Mouse (Mus musculus) CD4-positive helper T cell, adult 2 months (primary cell): ENCODE results near the gene Pdgfc.
"Not testable (repeated sequence)": the region's sequence is repeated elsewhere in the genome, so short reads cannot be mapped to it uniquely, and the experiment has no call there.

Experiments
- DNase-seq: peaks from one replicate; pipeline ENCODE4 v3.0.0-alpha.2; 2012; ENCODE audit warnings: low read depth, missing footprints, low spot score

Pdgfc gene

GRCm38 (mm10) chr3:81045344-81046050 lies 9.3 kb downstream of the Pdgfc start:
- DNase-seq: no peak

GRCm38 (mm10) chr3:81046652-81047607 lies 10.7 kb downstream of the Pdgfc start:
- DNase-seq: no peak

DNA sequence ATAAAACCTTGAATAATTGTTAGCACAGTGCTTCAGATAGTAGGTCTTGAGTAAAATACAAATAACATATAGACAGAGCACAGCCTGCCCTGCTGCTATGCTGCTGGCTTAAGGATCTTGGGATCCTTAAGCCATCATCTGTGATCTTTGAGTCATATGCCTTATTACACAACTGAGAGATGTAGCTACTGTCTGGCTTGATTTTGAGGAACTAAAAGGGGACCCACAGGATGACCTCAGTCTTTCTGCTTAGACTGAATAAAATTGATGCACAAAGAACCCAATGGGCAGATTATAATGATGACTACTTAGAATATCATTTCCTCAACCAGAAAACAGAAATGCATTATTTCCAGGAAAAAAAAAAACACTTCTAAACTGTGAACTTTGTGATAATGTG lies 15.3 kb downstream of the Pdgfc start:
- DNase-seq: no peak

DNA sequence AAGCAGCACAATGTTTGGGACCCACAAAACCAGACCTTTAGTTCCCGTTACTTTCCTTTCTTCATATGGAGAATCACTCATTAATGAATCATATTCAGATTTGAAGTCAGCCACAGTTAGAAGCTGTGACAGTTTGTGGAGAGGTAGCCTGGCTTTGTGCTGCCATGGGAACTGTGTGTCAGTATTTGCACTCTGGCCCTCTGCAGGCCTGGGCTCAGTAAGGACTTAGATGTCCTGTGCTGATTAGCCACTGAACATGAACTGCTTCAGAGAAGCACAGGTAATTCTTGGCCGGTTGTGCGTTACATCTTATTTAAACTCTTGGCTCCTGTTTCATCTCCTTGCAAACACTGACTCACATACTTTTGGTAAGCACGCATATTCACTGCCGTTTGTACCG lies 16.2 kb downstream of the Pdgfc start:
- no peak for DNase-seq

GRCm38 (mm10) chr3:81054074-81054473 lies 17.9 kb downstream of the Pdgfc start:
- DNase-seq: no peak

DNA sequence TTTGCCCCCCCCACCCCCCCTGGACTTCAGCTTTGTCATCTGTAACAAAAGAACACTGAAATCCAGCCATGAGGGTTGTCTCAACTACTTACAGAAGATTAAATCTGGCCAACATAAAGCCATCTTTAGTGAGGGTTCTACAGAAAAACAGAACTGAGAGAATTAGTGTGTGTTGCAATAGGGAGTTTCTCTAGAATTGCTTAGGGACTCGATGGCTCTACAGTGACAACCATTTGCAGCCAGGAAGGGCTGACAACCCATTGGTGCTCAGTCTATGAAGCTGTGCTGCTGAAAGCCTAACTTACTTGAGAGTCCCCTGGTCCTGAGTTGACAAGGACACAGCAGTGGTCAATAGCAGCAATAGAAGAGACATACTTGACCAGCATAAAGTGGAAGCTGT lies 21.5 kb downstream of the Pdgfc start:
- no peak for DNase-seq

- no peak for DNase-seq
These were observed 22.4 kb downstream of the Pdgfc start for GRCm38 (mm10) chr3:81058527-81059031.

DNA sequence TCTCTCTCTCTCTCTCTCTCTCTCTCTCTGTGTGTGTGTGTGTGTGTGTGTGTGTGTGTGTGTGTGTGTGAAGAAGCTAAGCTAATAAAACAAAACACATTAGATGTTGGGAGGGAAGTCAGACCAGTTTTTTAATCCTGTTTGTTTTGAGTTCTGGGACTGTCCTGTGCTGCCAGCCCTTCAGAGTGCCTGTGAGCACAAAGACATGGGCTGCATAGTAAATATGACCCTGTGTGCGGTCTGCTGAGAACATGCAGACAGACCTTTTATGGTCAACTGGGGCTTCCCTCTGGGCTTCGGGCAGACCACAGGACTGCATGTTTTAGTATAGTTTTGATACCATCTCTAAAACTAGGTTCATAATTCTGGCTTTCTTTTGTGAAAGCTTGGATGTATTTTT lies 32.3 kb downstream of the Pdgfc start:
- DNase-seq: no peak

- DNase-seq: no peak
These were observed 64.9 kb downstream of the Pdgfc start for GRCm38 (mm10) chr3:81101136-81101535.

DNA sequence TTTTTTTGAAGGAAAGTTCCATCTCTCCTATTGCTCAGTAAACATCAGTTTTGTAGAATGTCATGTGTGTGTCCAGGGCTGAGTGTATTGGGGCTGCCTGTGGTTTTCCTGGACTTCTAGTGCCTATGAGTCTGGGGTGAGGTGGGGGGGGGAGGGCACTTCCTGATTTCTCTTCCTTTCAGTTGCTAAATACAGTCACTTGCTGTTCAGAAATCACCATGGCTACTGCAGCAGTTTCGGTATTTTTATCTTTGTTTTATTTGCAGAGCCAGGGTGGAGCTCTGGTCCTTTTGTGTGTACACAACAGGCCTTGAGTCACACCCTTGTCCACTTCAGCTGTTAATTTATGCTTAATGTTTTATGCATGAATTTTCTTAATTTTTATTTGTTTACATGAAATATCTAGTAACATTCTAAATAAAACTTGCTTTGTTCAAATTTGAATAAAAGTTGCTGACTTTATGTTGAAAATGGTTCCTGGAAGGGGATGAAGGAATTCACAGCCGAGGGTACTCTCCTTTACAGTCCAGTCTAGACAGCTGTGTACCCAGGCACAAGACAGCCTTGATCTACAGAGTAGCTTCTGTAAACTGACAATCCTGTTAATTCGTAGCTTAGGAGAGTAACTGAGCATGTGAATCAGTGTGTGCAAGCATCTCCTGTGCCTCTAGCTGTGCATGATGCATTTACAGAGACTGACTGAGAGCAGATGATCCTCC lies 66.1 kb downstream of the Pdgfc start:
- DNase-seq: no peak

- DNase-seq: no peak
These were observed 66.7 kb downstream of the Pdgfc start for GRCm38 (mm10) chr3:81102877-81103420.

DNA sequence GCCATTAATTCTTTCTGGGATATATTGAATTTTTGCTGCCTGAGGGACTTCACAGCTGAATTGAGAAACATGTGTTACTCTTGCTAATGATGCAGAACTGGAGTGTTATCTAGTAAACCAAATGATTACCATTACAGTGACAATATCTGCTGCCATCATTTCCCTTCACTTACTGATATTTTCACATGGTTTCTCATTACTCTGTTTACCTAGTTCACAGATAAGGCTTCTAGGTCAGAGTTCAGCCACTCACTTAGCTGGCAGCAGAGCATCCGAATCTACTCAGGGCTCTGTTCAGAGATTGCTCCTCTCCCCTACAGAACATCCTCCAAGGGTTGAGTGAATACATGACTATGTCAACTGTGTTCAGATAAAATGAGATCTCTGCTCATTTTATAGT lies 71.3 kb downstream of the Pdgfc start:
- DNase-seq: no peak

DNA sequence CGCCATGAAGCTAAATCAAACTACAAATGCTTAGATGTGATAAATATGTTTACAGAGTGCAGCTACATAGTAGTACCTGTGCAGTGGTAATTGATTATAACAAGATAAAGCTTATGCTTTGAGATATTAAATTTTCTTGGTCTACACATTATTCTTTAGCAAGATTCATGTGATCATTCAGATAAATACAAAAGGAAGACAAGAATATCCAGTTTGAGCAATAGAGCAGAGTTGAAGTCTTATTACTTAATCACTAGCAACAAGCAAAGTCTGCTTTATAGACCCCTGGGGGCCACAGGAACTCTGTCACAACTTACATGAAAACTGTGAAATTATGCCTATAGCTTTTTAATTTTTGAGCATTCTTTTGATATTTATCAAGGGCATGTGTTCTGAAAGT lies 74.8 kb downstream of the Pdgfc start:
- no peak for DNase-seq

DNA sequence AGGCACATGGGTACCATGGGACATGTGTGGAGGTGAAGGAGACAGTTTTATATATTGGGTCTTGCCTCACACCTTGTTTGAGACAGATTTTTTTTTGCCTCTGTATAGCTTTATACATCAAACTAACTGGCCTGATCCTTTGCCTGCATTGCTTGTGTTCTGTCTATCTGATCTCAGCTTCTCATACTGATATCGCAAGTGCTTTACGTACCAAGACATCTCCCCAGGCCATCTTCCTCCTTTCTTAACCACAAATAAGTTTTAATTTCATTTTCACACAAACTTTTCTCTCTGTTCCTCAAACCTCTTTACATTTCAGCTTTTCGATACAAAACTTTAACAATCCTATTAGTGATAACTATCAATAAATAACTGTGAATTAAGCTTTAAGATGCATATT lies 76.7 kb downstream of the Pdgfc start:
- DNase-seq: no peak

GRCm38 (mm10) chr3:81120664-81121063 lies 84.4 kb downstream of the Pdgfc start:
- DNase-seq: no peak

GRCm38 (mm10) chr3:81121731-81122130 lies 85.5 kb downstream of the Pdgfc start:
- no peak for DNase-seq

GRCm38 (mm10) chr3:81123461-81123860 lies 87.2 kb downstream of the Pdgfc start:
- DNase-seq: no peak

GRCm38 (mm10) chr3:81127013-81127412 lies 90.8 kb downstream of the Pdgfc start:
- no peak for DNase-seq

DNA sequence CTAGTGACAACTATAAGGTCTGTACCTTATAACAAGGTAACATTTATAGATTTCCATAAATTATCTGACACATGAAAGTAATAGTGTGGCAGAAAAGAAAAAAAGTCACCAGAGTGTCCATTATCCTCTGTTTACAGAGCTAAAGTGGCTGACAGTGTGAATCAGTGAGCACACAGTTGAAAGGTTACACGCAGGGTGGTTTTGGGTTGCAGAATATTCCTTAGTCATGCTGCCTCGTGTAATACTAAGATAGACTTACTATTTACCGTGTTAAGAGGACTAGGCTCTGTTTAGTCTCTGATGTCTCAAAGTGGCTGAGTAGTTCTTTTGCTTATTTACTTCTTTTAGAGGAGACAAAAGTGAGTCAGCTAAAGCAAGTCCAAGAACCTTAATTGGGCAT lies 100.8 kb downstream of the Pdgfc start:
- no peak for DNase-seq

DNA sequence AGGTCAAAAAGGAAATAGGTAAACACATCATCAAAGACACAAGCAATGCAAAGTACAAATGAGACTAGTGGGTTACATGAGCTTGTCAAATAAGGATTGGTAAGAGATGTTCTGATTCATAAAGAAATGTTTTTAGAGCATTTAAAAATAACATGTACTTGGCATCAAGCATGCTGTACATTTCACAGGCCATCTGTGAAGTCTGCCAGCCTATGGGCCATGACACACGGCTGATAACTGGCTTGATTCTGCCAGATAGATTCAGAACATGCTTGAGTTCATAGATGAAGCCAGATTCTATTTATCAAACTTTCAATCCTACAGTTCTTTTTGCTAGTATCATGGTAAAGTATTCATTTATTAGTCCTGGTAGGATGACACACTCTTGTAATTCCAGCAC lies 101.8 kb downstream of the Pdgfc start:
- DNase-seq: not testable (repeated sequence)

- DNase-seq: no peak
These were observed 107.5 kb downstream of the Pdgfc start for GRCm38 (mm10) chr3:81143730-81144129.

- DNase-seq: no peak
These were observed 112.9 kb downstream of the Pdgfc start for GRCm38 (mm10) chr3:81149109-81149521.
